Mouse (Mus musculus) ovary, adult 2 months (tissue): ENCODE measurements around the gene Vps26b. TPM values are rescaled to one million over a fixed set of nuclear protein-coding genes. Genes with fewer than 3 reads are reported as not detected.

Source experiments
- polyA plus RNA-seq: library from polyadenylated mRNA; depleted of rRNA; stranded (reverse); fragments of >200 nt; gene quantifications from 2 replicates; pipeline ENCODE4 v1.2.3, GENCODE M21; 2012; rRNA removed

The Vps26b gene
- polyA plus RNA-seq, result 65.0 and 85.9 TPM in 2 replicates

GRCm38 (mm10) chr9:27029828-27030762, at the start of gene Vps26b, which contains the start of gene Ncapd3:
TSS of gene Vps26b (minus strand) at chr9:27030065.
TSS of gene Ncapd3 (plus strand) at chr9:27030175.

DNA sequence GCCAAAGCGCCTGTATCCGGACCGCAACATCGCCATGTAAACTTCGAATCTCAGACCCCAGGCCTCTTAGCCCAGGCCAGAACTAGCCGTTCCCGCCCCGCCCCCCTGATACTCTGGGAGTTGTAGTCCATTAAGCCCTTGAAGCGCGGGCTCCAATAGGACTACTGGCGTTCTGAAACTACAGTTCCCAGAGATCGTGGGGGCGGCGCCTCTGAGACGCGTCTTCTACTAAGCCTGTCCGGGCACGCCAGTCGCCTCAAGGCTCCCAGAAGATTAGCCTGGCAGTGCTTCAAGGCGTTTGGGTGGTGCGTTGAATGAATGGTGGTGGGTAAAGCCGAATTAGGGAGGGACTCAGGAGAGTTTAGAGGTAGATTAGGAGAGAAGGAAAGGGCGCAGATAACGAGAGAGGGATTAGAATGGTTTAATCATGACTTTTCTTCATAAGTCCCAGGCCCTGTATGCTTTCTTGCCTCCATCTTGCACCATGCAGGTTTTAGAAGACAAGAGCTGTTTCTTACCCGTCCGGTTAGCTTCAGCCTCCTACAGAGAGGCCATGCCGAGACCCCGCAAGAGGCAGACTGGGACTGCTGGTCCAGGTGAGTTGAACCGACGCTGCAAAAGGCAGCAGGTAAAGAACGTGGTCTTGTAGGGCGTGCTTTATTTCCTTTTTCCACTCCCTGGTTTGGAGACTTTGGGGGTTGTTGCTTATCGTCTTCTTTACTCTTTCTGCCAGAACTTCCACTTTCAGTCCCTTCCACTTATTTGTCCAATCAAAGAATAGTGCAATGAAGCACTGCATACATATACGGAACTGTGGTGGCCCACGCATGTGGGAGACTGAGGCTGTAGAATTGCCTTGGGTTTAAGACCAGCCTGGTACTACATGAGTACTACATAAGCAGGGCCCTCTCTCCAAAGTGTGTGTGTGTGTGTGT, 30.1 kb downstream of the Vps26b start, which contains the start of the genes Acad8 and Thyn1:
Gene Acad8 (minus strand): TSS at position 106 of the 935 bp plus-strand sequence.
Gene Thyn1 (plus strand): TSS at position 250 of the 935 bp plus-strand sequence.

Other genes starting within 250 kb of the Vps26b start
- 15.8 and 17.8 TPM in 2 replicates for gene Glb1l2, start 223.6 kb downstream of the Vps26b start, polyA plus RNA-seq
- 1.8 and 2.5 TPM in 2 replicates for gene Glb1l3, start 169.2 kb downstream of the Vps26b start, polyA plus RNA-seq
- gene Gm1110, start 107.0 kb downstream of the Vps26b start, polyA plus RNA-seq, result not detected in 2 replicates
- 26.1 and 41.6 TPM in 2 replicates for gene Acad8, start 30.5 kb downstream of the Vps26b start, polyA plus RNA-seq
- 6.9 and 7.2 TPM in 2 replicates for gene Thyn1, start 30.4 kb downstream of the Vps26b start, polyA plus RNA-seq
- gene Ncapd3, start 110 bp upstream of the Vps26b start, polyA plus RNA-seq, result 17.1 and 25.0 TPM in 2 replicates
- gene Jam3, start 125.4 kb upstream of the Vps26b start, polyA plus RNA-seq, result 51.9 and 54.3 TPM in 2 replicates